Mouse (Mus musculus) limb, embryonic 13.5 days (tissue): Measurements from ENCODE around the gene Resf1. TPM values are rescaled to one million over a fixed set of nuclear protein-coding genes. Genes with fewer than 3 reads are reported as not detected.
"Not testable (repeated sequence)": the region's sequence is repeated elsewhere in the genome, so short reads cannot be mapped to it uniquely, and the experiment has no call there.

Source experiments
- ATAC-seq: fragments of 200-750 bp; cut with Nextera tagmentation; 2 replicates; pipeline ENCODE4 v1.8.0; 2017; ENCODE audit warnings: low read depth, moderate number of reproducible peaks, moderate TSS enrichment; ENCODE audit not compliant: low FRiP score
- H3K27ac ChIP-seq: fragments of 300-500 bp; sonication (generic); 2 replicates; pipeline ENCODE4 v1.5.1; 2015; ENCODE audit warnings: inconsistent platforms, mild to moderate bottlenecking, moderate library complexity
- H3K27me3 ChIP-seq: fragments of 300-500 bp; sonication (generic); 2 replicates; pipeline ENCODE4 v1.6.1; 2015; ENCODE audit warnings: mild to moderate bottlenecking, inconsistent platforms
- H3K36me3 ChIP-seq: fragments of 300-500 bp; sonication (generic); 2 replicates; pipeline ENCODE4 v1.6.1; 2015; ENCODE audit warnings: inconsistent platforms, mild to moderate bottlenecking, moderate library complexity
- H3K4me1 ChIP-seq: fragments of 300-500 bp; sonication (generic); 2 replicates; pipeline ENCODE4 v1.6.1; 2015; ENCODE audit warnings: inconsistent platforms
- H3K4me2 ChIP-seq: fragments of 300-500 bp; sonication (generic); replicated peaks from 2 replicates; pipeline ENCODE4 v1.6.1; 2015; ENCODE audit warnings: inconsistent platforms, mild to moderate bottlenecking, moderate library complexity
- H3K4me3 ChIP-seq: fragments of 300-500 bp; sonication (generic); 2 replicates; pipeline ENCODE4 v1.5.1; 2015; ENCODE audit warnings: moderate library complexity, mild to moderate bottlenecking, inconsistent platforms
- H3K9ac ChIP-seq: fragments of 300-500 bp; sonication (generic); 2 replicates; pipeline ENCODE4 v1.6.1; 2015; ENCODE audit warnings: mild to moderate bottlenecking, inconsistent platforms
- H3K9me3 ChIP-seq: fragments of 300-500 bp; sonication (generic); 2 replicates; pipeline ENCODE4 v1.6.1; 2016; ENCODE audit warnings: inconsistent platforms
- WGBS: fragments of 180-500 bp; shearing (Covaris S2); methylation state at CpG from one replicate; pipeline ENCODE4 v1.1.7; 2015; 5-methylcytosine and 5-hydroxymethylcytosine counted together
- polyA plus RNA-seq: library from polyadenylated mRNA; unstranded; fragments of >200 nt; fragmentation: Nextera tagmentation; extraction: Ambion mirVana; gene quantifications from 2 replicates; pipeline ENCODE4 v1.2.1, GENCODE M21; 2015

The Resf1 gene
- 59.9 and 63.9 TPM in 2 replicates for polyA plus RNA-seq

- ATAC-seq: peak; percentile 99
- peak within 1 kb of the TSS; percentile 81 for H3K4me3 ChIP-seq
- H3K27me3 ChIP-seq: no peaks in the 10 kb centered on the region
- H3K9ac ChIP-seq: peak within 1 kb of the TSS; percentile 95
- peak within 1 kb of the TSS; percentile 63 for H3K4me2 ChIP-seq
- 4% methylated on average over 61 of the region's 61 CpGs for WGBS
- H3K4me1 ChIP-seq: peaks cover 6% of the 10 kb centered on the region
- peak within 1 kb of the TSS; percentile 98 for H3K27ac ChIP-seq
- peaks cover 6% of the 10 kb centered on the region for H3K9me3 ChIP-seq
- peaks cover 20% of the 10 kb centered on the region for H3K36me3 ChIP-seq
Observed at GRCm38 (mm10) chr6:149308956-149309932, at the start of gene Resf1. Gene Resf1, plus strand, starts transcription at chr6:149309414.

- Histone ChIP-seq H3K4me1 (no peaks in the 10 kb centered on the region), H3K36me3 (no peaks in the 10 kb centered on the region), H3K4me2 (no peak overlapping the region), H3K27me3 (no peaks in the 10 kb centered on the region), H3K4me3 (no peak overlapping the region), H3K9me3 (peaks cover under 1% of the 10 kb centered on the region; the same call in 1 of the 2 replicates), H3K27ac (no peak overlapping the region), H3K9ac (no peak overlapping the region)
- no peak for ATAC-seq
- 69% methylated on average over 3 of the region's 3 CpGs for WGBS
Observed at GRCm38 (mm10) chr6:149260801-149261239, 48.4 kb upstream of the Resf1 start.

- Histone ChIP-seq H3K27ac (no peak overlapping the region), H3K4me1 (no peaks in the 10 kb centered on the region), H3K4me2 (no peak overlapping the region), H3K27me3 (no peaks in the 10 kb centered on the region), H3K4me3 (no peak overlapping the region), H3K36me3 (no peaks in the 10 kb centered on the region), H3K9ac (no peak overlapping the region), H3K9me3 (peaks cover 4% of the 10 kb centered on the region; the same call in 1 of the 2 replicates)
- no peak for ATAC-seq
Observed at GRCm38 (mm10) chr6:149267951-149268350, 41.3 kb upstream of the Resf1 start.

GRCm38 (mm10) chr6:149278248-149278731 lies 30.9 kb upstream of the Resf1 start:
- no peak overlapping the region for H3K4me2 ChIP-seq
- no peaks in the 10 kb centered on the region; the same call in 1 of the 2 replicates for H3K36me3 ChIP-seq
- H3K27ac ChIP-seq: no peak overlapping the region
- no peak overlapping the region for H3K4me3 ChIP-seq
- no peak for ATAC-seq
- WGBS: 69% methylated on average over 2 of the region's 2 CpGs
- H3K4me1 ChIP-seq: no peaks in the 10 kb centered on the region
- no peak overlapping the region for H3K9ac ChIP-seq
- H3K9me3 ChIP-seq: 0 out of 2 replicates have a peak, but pooled peaks cover 7% of the 10 kb centered on the region
- H3K27me3 ChIP-seq: no peaks in the 10 kb centered on the region

- Histone ChIP-seq H3K4me1 (no peaks in the 10 kb centered on the region), H3K36me3 (no peaks in the 10 kb centered on the region; the same call in 1 of the 2 replicates), H3K27me3 (no peaks in the 10 kb centered on the region), H3K4me3 (no peak overlapping the region), H3K9me3 (peaks cover 10% of the 10 kb centered on the region; the same call in 1 of the 2 replicates), H3K4me2 (no peak overlapping the region), H3K9ac (no peak overlapping the region), H3K27ac (no peak overlapping the region)
- no peak for ATAC-seq
- WGBS: 78% methylated on average over 1 of the region's 1 CpGs
Observed at GRCm38 (mm10) chr6:149278866-149279265, 30.3 kb upstream of the Resf1 start.

- ATAC-seq: no peak
- Histone ChIP-seq H3K4me3 (no peak overlapping the region), H3K27me3 (no peaks in the 10 kb centered on the region), H3K4me1 (no peaks in the 10 kb centered on the region), H3K9me3 (peaks cover 10% of the 10 kb centered on the region; the same call in 1 of the 2 replicates), H3K36me3 (no peaks in the 10 kb centered on the region; the same call in 1 of the 2 replicates), H3K27ac (no peak overlapping the region), H3K9ac (no peak overlapping the region), H3K4me2 (no peak overlapping the region)
Observed at GRCm38 (mm10) chr6:149280511-149280910, 28.7 kb upstream of the Resf1 start.

GRCm38 (mm10) chr6:149288190-149288589 lies 21.0 kb upstream of the Resf1 start:
- WGBS: 73% methylated on average over 9 of the region's 9 CpGs
- not testable (repeated sequence) for H3K4me2 ChIP-seq, H3K36me3 ChIP-seq, H3K4me1 ChIP-seq, H3K9me3 ChIP-seq, H3K4me3 ChIP-seq, H3K27ac ChIP-seq, ATAC-seq, H3K27me3 ChIP-seq, H3K9ac ChIP-seq

- not testable (repeated sequence) for H3K36me3 ChIP-seq, H3K9me3 ChIP-seq, H3K4me1 ChIP-seq, H3K27me3 ChIP-seq, H3K4me2 ChIP-seq, H3K9ac ChIP-seq, H3K27ac ChIP-seq, H3K4me3 ChIP-seq, ATAC-seq
Observed at GRCm38 (mm10) chr6:149303231-149303630, 6.0 kb upstream of the Resf1 start.

GRCm38 (mm10) chr6:149307092-149307491 lies 2.1 kb upstream of the Resf1 start:
- Histone ChIP-seq H3K4me2 (no peak overlapping the region), H3K4me3 (no peak overlapping the region), H3K9ac (no peak overlapping the region), H3K4me1 (peaks cover 6% of the 10 kb centered on the region), H3K9me3 (peaks cover 6% of the 10 kb centered on the region), H3K27ac (no peak overlapping the region), H3K27me3 (no peaks in the 10 kb centered on the region), H3K36me3 (peaks cover 9% of the 10 kb centered on the region)
- WGBS: 84% methylated on average over 2 of the region's 2 CpGs
- no peak for ATAC-seq

- no peak overlapping the region for H3K9ac ChIP-seq
- 83% methylated on average over 2 of the region's 2 CpGs for WGBS
- H3K27me3 ChIP-seq: no peaks in the 10 kb centered on the region
- ATAC-seq: no peak
- no peak overlapping the region for H3K4me2 ChIP-seq
- H3K9me3 ChIP-seq: peaks cover 6% of the 10 kb centered on the region
- peaks cover 6% of the 10 kb centered on the region for H3K4me1 ChIP-seq
- H3K4me3 ChIP-seq: no peak overlapping the region
- no peak overlapping the region for H3K27ac ChIP-seq
- peaks cover 11% of the 10 kb centered on the region for H3K36me3 ChIP-seq
Observed at GRCm38 (mm10) chr6:149307801-149308200, 1.4 kb upstream of the Resf1 start.

- Histone ChIP-seq H3K27ac (no peak overlapping the region), H3K36me3 (peaks cover 28% of the 10 kb centered on the region), H3K9ac (peak overlapping the region; percentile 95; the same call in 1 of the 2 replicates), H3K4me2 (peak overlapping the region; percentile 63), H3K9me3 (peaks cover 6% of the 10 kb centered on the region), H3K4me1 (peaks cover 6% of the 10 kb centered on the region), H3K27me3 (no peaks in the 10 kb centered on the region), H3K4me3 (peak overlapping the region; percentile 81)
- 44% methylated on average over 2 of the region's 2 CpGs for WGBS
- no peak for ATAC-seq
Observed at GRCm38 (mm10) chr6:149310226-149310625, 1.0 kb downstream of the Resf1 start.

GRCm38 (mm10) chr6:149311044-149311443 lies 1.8 kb downstream of the Resf1 start:
- WGBS: 79% methylated on average over 2 of the region's 2 CpGs
- Histone ChIP-seq H3K9ac (no peak overlapping the region), H3K9me3 (0 out of 2 replicates have a peak, but pooled peaks cover under 1% of the 10 kb centered on the region), H3K4me3 (peak overlapping the region; percentile 81), H3K4me2 (peak overlapping the region; percentile 63), H3K4me1 (peaks cover 6% of the 10 kb centered on the region), H3K36me3 (peaks cover 36% of the 10 kb centered on the region), H3K27me3 (no peaks in the 10 kb centered on the region), H3K27ac (no peak overlapping the region)
- ATAC-seq: no peak
